Mouse (Mus musculus) heart, adult 2 months (tissue): ENCODE measurements around the gene Tbx6.
A peak's percentile ranks its signal among the peaks of the same experiment; 100 is the strongest.

Source experiments
- CTCF ChIP-seq: fragments of 200-600 bp; IDR thresholded peaks from 2 replicates; pipeline ENCODE4 v1.8.1; 2022; ENCODE audit warnings: antibody characterized with exemption, mild to moderate bottlenecking, moderate library complexity
- POLR2A ChIP-seq: fragments of 200-500 bp; IDR thresholded peaks from 2 replicates; pipeline ENCODE4 v1.6.1; 2011; ENCODE audit warnings: mild to moderate bottlenecking, low read depth, low read length, control low read depth; ENCODE audit not compliant: insufficient read depth

- TF ChIP-seq CTCF (0 out of 2 replicates have a peak, but pooled peaks have one; percentile 4), POLR2A (no peak)
Observed at GRCm38 (mm10) chr7:126800269-126801056, 19.2 kb downstream of the Tbx6 start.
